Mouse (Mus musculus): ENCODE results near the gene Ppp2r5a. TPM values are rescaled to one million over a fixed set of nuclear protein-coding genes. Genes with fewer than 3 reads are reported as not detected.

Gene Ppp2r5a
- polyA plus RNA-seq, 1 experiment, result 96.6 TPM

DNA sequence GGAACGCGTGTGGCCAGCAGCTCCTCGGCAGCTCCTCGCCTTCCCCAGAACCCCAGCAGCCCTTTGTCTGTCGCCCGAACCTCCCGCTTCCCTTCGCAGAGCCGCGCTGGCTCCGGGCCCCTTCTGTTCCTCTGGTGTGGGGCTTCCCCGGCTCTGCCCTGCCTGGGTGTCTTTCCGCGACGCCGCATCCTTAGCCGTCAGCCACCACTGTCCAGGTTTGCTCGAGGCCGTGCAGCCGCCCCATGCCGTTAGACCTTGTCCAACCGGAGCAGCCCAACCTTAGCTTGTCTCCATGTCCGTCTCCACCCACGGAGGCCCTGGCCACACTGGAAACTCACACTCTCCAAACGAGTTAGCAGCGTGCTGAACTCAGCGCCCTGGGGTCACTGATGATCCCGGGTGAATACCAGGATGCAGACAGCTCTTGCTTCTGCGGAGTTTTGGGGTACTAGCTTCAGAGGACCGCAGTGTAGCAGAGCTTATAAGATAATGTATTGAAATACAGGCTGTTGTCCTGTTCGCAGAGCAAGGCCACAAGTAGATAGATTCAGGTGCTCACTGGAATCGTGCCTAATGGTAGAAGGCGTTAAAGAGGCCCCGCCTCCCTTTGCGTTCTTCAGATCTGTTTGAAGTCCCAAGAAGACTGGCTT is 76.7 kb downstream of the Ppp2r5a start:
- TF ChIP-seq CTCF (IDR thresholded peaks at IDR 0.05; ENCODE audit: control insufficient read depth, insufficient read depth, low read length) (no peak), POLR2A (IDR thresholded peaks at IDR 0.05; ENCODE audit: borderline replicate concordance, control insufficient read depth, low read depth, low read length) (0 out of 2 replicates have a peak, but pooled peaks have one; percentile 10)
- H3K4me3 ChIP-seq (replicated peaks; ENCODE audit: control insufficient read depth, low read depth, low read length), result peak overlapping the region; percentile 93
- H3K4me1 ChIP-seq (ENCODE audit: control insufficient read depth, insufficient read depth, low read length), result peaks cover 5% of the 10 kb centered on the region; the same call in 1 of the 2 replicates
- 1% methylated on average over 35 of the region's 35 CpGs for WGBS
- H3K27ac ChIP-seq (ENCODE audit: control insufficient read depth, insufficient read depth, low read depth, low read length, poor library complexity), result peak overlapping the region; percentile 86

DNA sequence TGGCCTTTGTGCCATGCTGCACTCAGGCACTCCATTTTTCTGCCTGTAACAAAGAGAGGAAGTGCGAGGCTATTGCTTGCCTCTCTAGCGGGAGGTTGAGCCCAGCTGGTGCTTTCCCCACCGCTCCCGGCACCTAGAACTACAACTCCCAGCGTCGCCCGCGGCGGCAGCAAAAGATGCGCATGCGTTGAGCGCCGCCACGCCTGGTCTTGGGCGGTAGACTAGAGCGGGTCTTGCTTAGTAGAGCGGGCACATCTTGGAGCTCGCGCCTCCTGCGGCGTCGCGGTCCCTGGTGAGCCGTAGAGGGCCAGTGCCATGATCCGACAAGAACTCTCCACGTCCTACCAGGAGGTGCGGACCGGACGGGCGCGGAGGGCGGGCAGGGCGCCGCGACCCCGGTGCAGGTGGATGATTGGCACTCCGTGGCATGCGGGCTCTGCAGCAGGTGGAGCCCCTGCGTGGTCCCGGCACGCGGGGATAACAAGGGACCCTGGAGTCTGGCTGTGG is 77.3 kb downstream of the Ppp2r5a start, which contains the start of gene Tmem206:
Gene Tmem206, plus strand, starts transcription at position 187 of the 507 bp plus-strand sequence.
- WGBS, result under 1% methylated on average over 42 of the region's 42 CpGs
- H3K27ac ChIP-seq (ENCODE audit: control insufficient read depth, insufficient read depth, low read depth, low read length, poor library complexity), result peak within 1 kb of the TSS; percentile 86
- peaks cover 5% of the 10 kb centered on the region; the same call in 1 of the 2 replicates for H3K4me1 ChIP-seq (ENCODE audit: control insufficient read depth, insufficient read depth, low read length)

DNA sequence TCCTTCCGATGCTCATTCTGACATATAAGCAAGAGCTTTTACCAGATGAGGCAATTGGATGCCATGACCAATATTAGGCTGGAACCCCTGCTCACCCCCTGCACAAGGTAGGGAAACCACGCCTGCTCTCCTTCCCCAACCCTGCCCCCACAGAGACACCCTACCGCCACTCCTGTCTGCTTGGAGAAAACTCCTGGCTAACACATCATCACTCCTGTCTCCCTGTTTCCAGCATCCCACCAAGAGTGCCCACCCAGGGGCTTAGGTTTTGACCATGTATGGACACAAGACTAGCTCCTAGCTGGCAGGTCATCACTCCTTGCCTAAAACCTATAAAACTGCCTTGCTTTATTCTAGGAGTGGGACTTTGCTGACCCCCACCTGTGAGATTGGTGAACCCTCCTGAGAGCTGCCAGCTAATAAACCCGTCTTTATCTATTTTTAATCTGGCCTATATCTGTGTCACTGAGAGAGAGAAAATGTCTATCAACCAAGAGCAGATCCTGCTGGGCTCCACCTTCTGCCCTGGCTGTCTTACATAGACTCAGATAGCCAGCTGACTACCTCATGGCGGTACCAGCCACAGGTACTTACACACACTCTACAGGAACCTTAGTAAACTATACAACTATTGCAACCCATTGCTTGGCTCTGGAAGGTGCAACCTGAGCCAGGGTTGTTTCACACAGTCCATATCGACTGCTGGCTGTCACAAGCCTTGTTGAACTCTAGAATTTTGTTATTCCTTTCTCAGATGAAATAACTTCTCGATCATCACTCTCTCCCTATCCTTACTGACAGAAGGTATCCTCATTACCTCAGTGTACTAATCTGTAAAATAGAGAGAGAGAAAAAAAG is 78.1 kb downstream of the Ppp2r5a start:
- no peak overlapping the region for H3K27ac ChIP-seq (ENCODE audit: control insufficient read depth, insufficient read depth, low read depth, low read length, poor library complexity)
- WGBS, result 64% methylated on average over 7 of the region's 7 CpGs
- no peak for TF ChIP-seq POLR2A (IDR thresholded peaks at IDR 0.05; ENCODE audit: borderline replicate concordance, control insufficient read depth, low read depth, low read length)
- no peak for TF ChIP-seq CTCF (IDR thresholded peaks at IDR 0.05; ENCODE audit: control insufficient read depth, insufficient read depth, low read length)
- no peak overlapping the region for H3K4me3 ChIP-seq (replicated peaks; ENCODE audit: control insufficient read depth, low read depth, low read length)
- H3K4me1 ChIP-seq (ENCODE audit: control insufficient read depth, insufficient read depth, low read length), result peaks cover 5% of the 10 kb centered on the region; the same call in 1 of the 2 replicates

More for the DNA sequence above, 77.3 kb downstream of the Ppp2r5a start, which contains the start of gene Tmem206:
- TF ChIP-seq CTCF (IDR thresholded peaks at IDR 0.05; ENCODE audit: control insufficient read depth, insufficient read depth, low read length), result peak; percentile 17; the same call in 1 of the 2 replicates
- peak; percentile 97 for TF ChIP-seq POLR2A (IDR thresholded peaks at IDR 0.05; ENCODE audit: borderline replicate concordance, control insufficient read depth, low read depth, low read length)
- H3K4me3 ChIP-seq (replicated peaks; ENCODE audit: control insufficient read depth, low read depth, low read length), result peak within 1 kb of the TSS; percentile 93

- Histone ChIP-seq H3K4me3 (replicated peaks; ENCODE audit: control insufficient read depth, low read depth, low read length) (no peak overlapping the region), H3K4me1 (ENCODE audit: control insufficient read depth, insufficient read depth, low read length) (peaks cover 5% of the 10 kb centered on the region; the same call in 1 of the 2 replicates), H3K27ac (ENCODE audit: control insufficient read depth, insufficient read depth, low read depth, low read length, poor library complexity) (no peak overlapping the region)
- 77% methylated on average over 3 of the region's 3 CpGs for WGBS
- no peak for TF ChIP-seq CTCF (IDR thresholded peaks at IDR 0.05; ENCODE audit: control insufficient read depth, insufficient read depth, low read length)
- no peak for TF ChIP-seq POLR2A (IDR thresholded peaks at IDR 0.05; ENCODE audit: borderline replicate concordance, control insufficient read depth, low read depth, low read length)
These were observed 79.7 kb downstream of the Ppp2r5a start for GRCm38 (mm10) chr1:191323381-191323780.

DNA sequence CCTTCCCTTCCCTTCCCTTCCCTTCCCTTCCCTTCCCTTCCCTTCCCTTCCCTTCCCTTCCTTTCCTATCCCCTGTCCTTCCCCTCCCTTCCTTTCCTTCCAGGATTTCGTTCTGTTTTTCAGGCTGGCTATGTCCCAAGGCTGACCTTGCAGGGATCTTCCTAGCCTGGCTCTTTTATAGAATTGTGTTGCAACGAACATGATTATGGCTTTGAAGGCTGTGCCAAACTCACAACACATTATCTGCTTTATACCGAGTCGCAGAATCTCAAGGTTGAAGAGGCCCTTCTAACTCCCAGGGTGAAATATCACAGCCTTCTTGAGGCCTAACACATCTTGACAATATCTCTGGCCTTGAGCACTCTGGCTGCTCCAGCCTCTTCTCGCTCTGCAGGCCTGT is 84.4 kb downstream of the Ppp2r5a start:
- TF ChIP-seq CTCF (IDR thresholded peaks at IDR 0.05; ENCODE audit: control insufficient read depth, insufficient read depth, low read length) (no peak), POLR2A (IDR thresholded peaks at IDR 0.05; ENCODE audit: borderline replicate concordance, control insufficient read depth, low read depth, low read length) (no peak)
- H3K4me3 ChIP-seq (replicated peaks; ENCODE audit: control insufficient read depth, low read depth, low read length), result no peak overlapping the region
- 70% methylated on average over 5 of the region's 5 CpGs for WGBS
- peaks cover 2% of the 10 kb centered on the region; the same call in 1 of the 2 replicates for H3K4me1 ChIP-seq (ENCODE audit: control insufficient read depth, insufficient read depth, low read length)
- no peak overlapping the region for H3K27ac ChIP-seq (ENCODE audit: control insufficient read depth, insufficient read depth, low read depth, low read length, poor library complexity)

DNA sequence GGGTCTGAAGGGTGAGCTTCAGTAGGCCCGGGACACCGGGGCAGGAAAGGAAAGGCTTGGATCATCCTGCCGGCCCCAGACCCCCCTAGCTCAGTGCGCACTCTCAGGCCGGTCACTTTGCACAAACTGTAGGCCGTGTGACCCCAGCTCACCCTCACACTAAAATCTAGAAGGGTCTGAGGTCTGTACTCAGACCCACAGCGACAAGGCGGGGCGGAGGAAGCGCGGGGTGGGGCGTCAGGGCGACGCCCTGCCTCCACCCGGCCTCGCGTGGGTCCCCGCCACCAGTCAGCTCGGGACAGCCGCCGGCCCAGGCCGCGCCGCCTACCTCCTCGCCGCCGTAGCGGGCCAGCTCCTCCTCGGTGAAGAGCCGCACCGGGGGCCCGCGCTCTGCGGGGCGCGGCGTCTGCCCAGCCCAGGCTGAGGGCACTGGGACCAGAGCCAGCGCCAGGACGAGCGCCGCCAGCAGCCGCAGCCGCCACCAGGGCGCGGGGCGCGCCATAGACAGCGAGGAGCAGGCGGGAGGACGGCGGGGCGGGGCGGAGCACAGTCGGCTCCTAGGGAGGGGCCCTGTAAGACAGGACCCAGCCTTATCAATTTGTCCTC is 85.4 kb downstream of the Ppp2r5a start, which contains the start of gene Nenf:
Gene Nenf, minus strand, starts transcription at position 604 of the 606 bp plus-strand sequence.
- WGBS, result 2% methylated on average over 54 of the region's 54 CpGs
- TF ChIP-seq POLR2A (IDR thresholded peaks at IDR 0.05; ENCODE audit: borderline replicate concordance, control insufficient read depth, low read depth, low read length), result peak; percentile 81; the same call in 1 of the 2 replicates
- TF ChIP-seq CTCF (IDR thresholded peaks at IDR 0.05; ENCODE audit: control insufficient read depth, insufficient read depth, low read length), result no peak
- H3K4me3 ChIP-seq (replicated peaks; ENCODE audit: control insufficient read depth, low read depth, low read length), result peak within 1 kb of the TSS; percentile 60
- peak within 1 kb of the TSS; percentile 87 for H3K27ac ChIP-seq (ENCODE audit: control insufficient read depth, insufficient read depth, low read depth, low read length, poor library complexity)
- peaks cover 4% of the 10 kb centered on the region for H3K4me1 ChIP-seq (ENCODE audit: control insufficient read depth, insufficient read depth, low read length)

- 74% methylated on average over 8 of the region's 8 CpGs for WGBS
- TF ChIP-seq CTCF (IDR thresholded peaks at IDR 0.05; ENCODE audit: control insufficient read depth, insufficient read depth, low read length) (no peak), POLR2A (IDR thresholded peaks at IDR 0.05; ENCODE audit: borderline replicate concordance, control insufficient read depth, low read depth, low read length) (no peak)
- Histone ChIP-seq H3K27ac (ENCODE audit: control insufficient read depth, insufficient read depth, low read depth, low read length, poor library complexity) (no peak overlapping the region), H3K4me1 (ENCODE audit: control insufficient read depth, insufficient read depth, low read length) (peaks cover 4% of the 10 kb centered on the region), H3K4me3 (replicated peaks; ENCODE audit: control insufficient read depth, low read depth, low read length) (no peak overlapping the region)
These were observed 86.3 kb downstream of the Ppp2r5a start for GRCm38 (mm10) chr1:191316818-191317217.

All from bone marrow, adult 2 months (tissue).